Mouse (Mus musculus) stomach, postnatal 0 days (tissue): Measurements from ENCODE around the gene Sh2d1b2. TPM values are rescaled to one million over a fixed set of nuclear protein-coding genes. Genes with fewer than 3 reads are reported as not detected.

Source experiments
- ATAC-seq: fragments of 200-750 bp; cut with Nextera tagmentation; 2 replicates; pipeline ENCODE4 v1.8.0; 2017; ENCODE audit not compliant: low FRiP score, low TSS enrichment
- DNase-seq: peaks from one replicate; pipeline ENCODE4 v3.0.0-alpha.2; 2016; ENCODE audit warnings: low spot score
- H3K27ac ChIP-seq: fragments of 300-500 bp; sonication (generic); replicated peaks from 2 replicates; pipeline ENCODE4 v1.5.1; 2014; ENCODE audit warnings: mild to moderate bottlenecking, control low read depth
- H3K27me3 ChIP-seq: fragments of 300-500 bp; sonication (generic); 2 replicates; pipeline ENCODE4 v1.6.1; 2014; ENCODE audit warnings: low read length; ENCODE audit not compliant: control insufficient read depth, insufficient read depth
- H3K36me3 ChIP-seq: fragments of 300-500 bp; sonication (generic); 2 replicates; pipeline ENCODE4 v1.6.1; 2014; ENCODE audit warnings: low read length, mixed read lengths; ENCODE audit not compliant: control insufficient read depth, insufficient read depth
- H3K4me1 ChIP-seq: fragments of 300-500 bp; sonication (generic); replicated peaks from 2 replicates; pipeline ENCODE4 v1.6.1; 2014; ENCODE audit warnings: antibody characterized with exemption; ENCODE audit not compliant: control insufficient read depth, insufficient read depth
- H3K4me2 ChIP-seq: fragments of 300-500 bp; sonication (generic); replicated peaks from 2 replicates; pipeline ENCODE4 v1.6.1; 2014; ENCODE audit warnings: low read depth, mild to moderate bottlenecking, control low read depth, moderate library complexity
- H3K4me3 ChIP-seq: fragments of 300-500 bp; sonication (generic); 2 replicates; pipeline ENCODE4 v1.5.1; 2014; ENCODE audit warnings: low read depth, low read length, control low read depth
- H3K9ac ChIP-seq: fragments of 300-500 bp; sonication (generic); 2 replicates; pipeline ENCODE4 v1.6.1; 2014; ENCODE audit warnings: mild to moderate bottlenecking, low read length, control low read depth, mixed read lengths
- H3K9me3 ChIP-seq: fragments of 300-500 bp; sonication (generic); 2 replicates; pipeline ENCODE4 v1.6.1; 2016; ENCODE audit warnings: low read length; ENCODE audit not compliant: control insufficient read depth
- CTCF ChIP-seq: IDR thresholded peaks from 2 replicates; pipeline ENCODE4 v1.5.1; 2016; ENCODE audit warnings: antibody characterized with exemption, low read depth, mild to moderate bottlenecking, moderate library complexity
- EP300 ChIP-seq: optimal IDR thresholded peaks from 2 replicates; pipeline ENCODE3; 2016; ENCODE audit warnings: antibody characterized with exemption
- WGBS: fragments of 180-500 bp; shearing (Covaris S2); extraction: QIAGEN DNeasy Blood & Tissue Kit; methylation state at CpG from one replicate; pipeline ENCODE4 v1.1.7; 2014; 5-methylcytosine and 5-hydroxymethylcytosine counted together
- polyA plus RNA-seq: library from polyadenylated mRNA; unstranded; fragments of >200 nt; fragmentation: Nextera tagmentation; extraction: Ambion mirVana; gene quantifications from 2 replicates; pipeline ENCODE4 v1.2.1, GENCODE M21; 2015

Gene Sh2d1b2
- polyA plus RNA-seq, 1 experiment from 2014 or later, result not detected

DNA sequence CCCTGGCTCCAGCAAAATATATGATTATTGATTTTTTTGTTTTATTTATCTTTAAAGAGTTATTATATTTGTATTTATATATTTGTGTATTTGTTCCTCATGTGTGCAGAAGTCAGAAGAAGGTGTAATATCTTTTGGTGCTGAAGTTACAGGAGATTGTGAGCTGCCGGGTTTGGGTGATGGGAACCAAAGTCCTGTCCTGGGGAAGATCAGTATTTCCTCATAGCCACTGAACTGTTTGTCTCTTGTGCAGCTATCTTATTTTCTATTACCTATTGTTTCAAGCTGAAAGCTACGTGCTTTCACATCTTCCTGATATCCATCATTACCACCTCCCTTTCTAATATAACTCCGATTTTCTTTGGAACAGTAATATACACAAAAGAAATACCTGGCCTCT is 17.0 kb upstream of the Sh2d1b2 start:
- no peak for DNase-seq
- TF ChIP-seq CTCF, result no peak
- no peak for TF ChIP-seq EP300
- ATAC-seq, result no peak

DNA sequence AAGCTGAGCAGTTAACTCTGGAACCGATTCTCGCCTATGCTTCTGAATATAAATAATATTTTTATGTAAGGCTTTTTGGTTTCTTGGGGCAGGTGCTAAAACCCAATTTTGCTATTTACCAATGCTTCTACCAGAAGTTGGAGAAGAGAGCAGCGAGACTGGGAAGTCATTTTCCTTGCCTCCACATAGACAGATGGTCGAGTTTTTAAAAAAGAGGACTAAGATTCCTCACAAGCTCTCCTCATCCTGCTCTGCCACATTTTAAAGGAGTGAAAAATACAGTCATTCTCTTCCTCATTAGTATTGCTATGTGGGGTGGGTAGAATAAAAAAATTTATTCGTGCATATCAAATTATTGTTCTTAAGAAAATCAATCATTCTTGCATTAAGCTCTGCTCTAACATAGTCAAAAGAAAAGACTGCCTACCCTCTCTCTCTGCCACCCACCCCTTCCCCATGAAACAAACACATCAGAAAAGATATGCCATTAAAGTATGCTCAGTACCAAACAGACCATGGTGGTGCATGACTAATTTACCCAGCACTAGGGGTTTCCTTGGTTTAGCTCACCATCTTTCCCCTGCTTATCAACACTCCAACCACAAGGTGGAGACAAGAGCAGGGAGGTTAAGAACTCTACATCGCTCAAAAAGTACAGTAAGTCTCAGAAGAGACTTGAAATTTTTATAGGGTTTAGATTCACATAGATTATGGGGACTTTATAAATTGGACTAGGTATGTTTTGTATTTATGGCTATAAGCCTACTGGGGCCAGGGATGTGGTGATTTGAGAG is 14.3 kb upstream of the Sh2d1b2 start:
- TF ChIP-seq CTCF (peak; percentile 69), EP300 (no peak)
- WGBS, result 73% methylated on average over 6 of the region's 6 CpGs
- Histone ChIP-seq H3K36me3 (no peaks in the 10 kb centered on the region), H3K4me1 (no peaks in the 10 kb centered on the region), H3K27me3 (no peaks in the 10 kb centered on the region), H3K9me3 (no peaks in the 10 kb centered on the region), H3K9ac (no peak overlapping the region), H3K27ac (no peak overlapping the region), H3K4me2 (no peak overlapping the region), H3K4me3 (no peak overlapping the region)
- ATAC-seq (no peak), DNase-seq (no peak)

More for the DNA sequence above, 17.0 kb upstream of the Sh2d1b2 start:
- Histone ChIP-seq H3K36me3 (peaks cover 3% of the 10 kb centered on the region; the same call in 1 of the 2 replicates), H3K4me3 (peak overlapping the region; percentile 84), H3K9ac (peak overlapping the region; percentile 97; the same call in 1 of the 2 replicates), H3K27me3 (no peaks in the 10 kb centered on the region), H3K4me2 (peak overlapping the region; percentile 70), H3K4me1 (no peaks in the 10 kb centered on the region), H3K27ac (peak overlapping the region; percentile 96; the same call in 1 of the 2 replicates), H3K9me3 (no peaks in the 10 kb centered on the region)
- 63% methylated on average over 3 of the region's 3 CpGs for WGBS

DNA sequence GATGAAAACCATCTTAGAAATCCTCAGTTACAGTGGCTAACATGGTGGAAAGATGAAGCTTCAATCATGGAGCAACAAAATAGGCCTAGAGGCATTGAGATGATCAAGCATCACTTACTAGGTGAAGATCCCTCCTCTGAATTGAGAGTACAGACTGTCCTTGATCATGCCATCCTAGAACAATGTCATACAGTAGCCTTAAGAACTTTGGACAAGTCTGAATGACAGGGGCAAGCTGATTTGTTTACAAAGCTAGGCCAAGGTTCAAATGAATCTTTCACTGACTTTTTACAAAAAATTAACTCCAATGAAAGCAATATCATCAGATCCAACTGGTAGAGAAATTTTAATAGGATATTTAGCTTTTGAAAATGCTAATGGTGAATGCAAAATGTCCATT is 12.2 kb upstream of the Sh2d1b2 start:
- ATAC-seq (no peak), DNase-seq (no peak)
- no peak overlapping the region for H3K27ac ChIP-seq
- H3K4me2 ChIP-seq, result no peak overlapping the region
- H3K9ac ChIP-seq, result no peak overlapping the region
- no peaks in the 10 kb centered on the region for H3K27me3 ChIP-seq
- no peaks in the 10 kb centered on the region for H3K9me3 ChIP-seq
- no peaks in the 10 kb centered on the region for H3K4me1 ChIP-seq
- TF ChIP-seq CTCF (no peak), EP300 (no peak)
- no peaks in the 10 kb centered on the region for H3K36me3 ChIP-seq
- no peak overlapping the region for H3K4me3 ChIP-seq

DNA sequence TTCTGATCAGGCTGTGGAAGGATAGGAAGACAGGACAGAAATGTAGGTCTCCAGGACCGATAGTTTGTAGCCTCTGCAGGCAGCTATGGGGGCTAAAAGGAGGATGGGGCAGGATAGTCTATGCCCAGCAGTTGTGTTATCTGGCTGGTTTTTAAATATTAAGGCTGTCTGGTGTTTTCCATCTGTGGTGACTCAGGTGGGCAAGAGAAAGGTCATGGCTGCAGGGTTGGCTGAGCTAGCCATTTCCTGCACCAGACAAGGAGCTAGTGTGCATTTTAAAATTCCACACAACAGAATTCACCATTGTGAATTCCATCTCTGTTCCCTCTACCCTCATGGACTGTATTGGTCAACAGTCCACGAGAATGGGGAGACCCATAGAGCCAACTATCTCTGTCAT is 9.3 kb upstream of the Sh2d1b2 start:
- no peak for TF ChIP-seq CTCF
- no peak for TF ChIP-seq EP300
- no peak for DNase-seq
- Histone ChIP-seq H3K27me3 (no peaks in the 10 kb centered on the region), H3K9me3 (no peaks in the 10 kb centered on the region), H3K9ac (no peak overlapping the region), H3K36me3 (no peaks in the 10 kb centered on the region), H3K4me1 (no peaks in the 10 kb centered on the region), H3K4me2 (no peak overlapping the region), H3K27ac (no peak overlapping the region), H3K4me3 (no peak overlapping the region)
- 73% methylated on average over 2 of the region's 2 CpGs for WGBS
- ATAC-seq, result no peak

DNA sequence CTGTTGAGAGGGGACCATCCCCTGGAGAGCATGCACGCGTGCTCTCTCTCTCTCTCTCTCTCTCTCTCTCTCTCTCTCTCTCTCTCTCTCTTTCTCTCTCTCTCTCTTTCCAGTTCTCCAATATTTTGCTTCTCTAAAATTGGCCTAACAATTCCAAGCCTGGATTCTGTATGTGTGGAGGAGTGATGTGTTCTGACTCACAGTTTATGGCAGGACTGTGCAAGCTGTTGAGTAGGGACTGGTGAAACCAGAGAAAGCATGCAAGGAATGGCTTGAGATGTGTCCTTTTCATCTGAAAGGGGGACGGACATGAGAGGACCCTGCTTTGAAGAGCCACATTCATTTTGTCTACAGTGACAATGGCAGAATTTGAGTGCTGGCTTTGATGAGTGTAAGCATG is 12.5 kb downstream of the Sh2d1b2 start:
- ATAC-seq (no peak), DNase-seq (no peak)
- Histone ChIP-seq H3K4me2 (no peak overlapping the region), H3K9me3 (no peaks in the 10 kb centered on the region), H3K9ac (no peak overlapping the region), H3K27me3 (no peaks in the 10 kb centered on the region), H3K4me3 (no peak overlapping the region), H3K36me3 (no peaks in the 10 kb centered on the region), H3K27ac (no peak overlapping the region), H3K4me1 (no peaks in the 10 kb centered on the region)
- TF ChIP-seq EP300, result no peak
- no peak for TF ChIP-seq CTCF
- 81% methylated on average over 3 of the region's 3 CpGs for WGBS

DNA sequence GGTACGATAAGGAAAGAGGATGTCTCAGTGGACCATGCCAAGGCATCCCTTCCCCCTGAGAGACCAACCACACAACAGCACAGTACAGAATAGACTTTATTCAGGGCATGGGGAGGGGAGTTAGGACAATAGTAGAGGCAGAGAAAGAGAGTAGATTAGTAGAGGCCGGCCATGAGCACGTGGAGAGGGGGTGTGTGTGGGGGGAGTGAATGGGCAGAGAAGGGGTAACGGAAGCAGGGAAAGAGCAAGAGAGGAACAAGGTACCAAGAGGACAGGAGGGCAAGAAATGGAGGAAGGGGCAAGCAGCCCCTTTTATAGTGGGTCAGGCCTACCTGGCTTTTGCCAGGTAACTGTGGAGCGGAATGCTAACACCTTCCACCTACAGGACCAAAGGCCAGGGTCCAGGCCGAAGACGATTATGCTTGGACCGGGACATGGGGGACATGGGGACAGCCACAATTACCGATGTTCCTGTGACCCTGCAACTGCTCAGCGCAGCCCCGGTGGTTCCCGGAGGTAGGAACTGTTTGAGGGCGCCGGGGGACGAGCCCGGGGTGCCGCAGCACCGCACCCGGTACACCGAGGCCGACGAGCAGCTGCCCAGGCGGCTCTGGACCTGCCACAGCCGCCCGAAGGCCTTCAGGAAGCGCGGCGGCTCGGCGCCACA is 22.5 kb downstream of the Sh2d1b2 start:
- no peaks in the 10 kb centered on the region for H3K4me1 ChIP-seq
- WGBS, result 30% methylated on average over 29 of the region's 30 CpGs
- TF ChIP-seq EP300, result no peak
- no peak for TF ChIP-seq CTCF
- H3K4me3 ChIP-seq, result peak overlapping the region; percentile 66
- H3K9me3 ChIP-seq, result no peaks in the 10 kb centered on the region
- no peaks in the 10 kb centered on the region for H3K36me3 ChIP-seq
- H3K4me2 ChIP-seq, result peak overlapping the region; percentile 66
- DNase-seq (no peak), ATAC-seq (peak; percentile 60; the same call in 1 of the 2 replicates)
- H3K27ac ChIP-seq, result peak overlapping the region; percentile 45; the same call in 1 of the 2 replicates
- peak overlapping the region; percentile 83 for H3K9ac ChIP-seq
- H3K27me3 ChIP-seq, result no peaks in the 10 kb centered on the region
